Mouse (Mus musculus) heart, postnatal 25 days (tissue): Measurements from ENCODE around the gene Znrf2. TPM values are rescaled to one million over a fixed set of nuclear protein-coding genes. Genes with fewer than 3 reads are reported as not detected.

Experiments used
- DNase-seq: peaks from one replicate; pipeline ENCODE4 v3.0.0; 2022; ENCODE audit warnings: low spot score
- intact Hi-C: fragments of 180-260 bp; cut with DNase I; formaldehyde crosslinking; loops from one replicate; pipeline ENCODE4 v1.15.1; 2025
- total RNA-seq, 2 experiments: library from RNA; stranded (reverse); gene quantifications; 2 replicates each; pipeline ENCODE4 v1.2.3; 2021

The Znrf2 gene
- 10 to 100 TPM; 17.2 to 17.6 TPM for total RNA-seq

GRCm38 (mm10) chr6:54816388-54817065, at the start of gene Znrf2:
Gene Znrf2 (plus strand): TSS chr6:54816916.
- intact Hi-C loops, result loop anchor here (5.0 kb wide), 3 partner anchors 91 to 219 kb away; partner anchors contain the start of genes Fkbp14, Nod1 and Plekha8
- DNase-seq, result peak; percentile 93

- intact Hi-C loops, result no loop called here
- DNase-seq, result no peak
Measured at GRCm38 (mm10) chr6:54767746-54768145, 49.0 kb upstream of the Znrf2 start.

DNA sequence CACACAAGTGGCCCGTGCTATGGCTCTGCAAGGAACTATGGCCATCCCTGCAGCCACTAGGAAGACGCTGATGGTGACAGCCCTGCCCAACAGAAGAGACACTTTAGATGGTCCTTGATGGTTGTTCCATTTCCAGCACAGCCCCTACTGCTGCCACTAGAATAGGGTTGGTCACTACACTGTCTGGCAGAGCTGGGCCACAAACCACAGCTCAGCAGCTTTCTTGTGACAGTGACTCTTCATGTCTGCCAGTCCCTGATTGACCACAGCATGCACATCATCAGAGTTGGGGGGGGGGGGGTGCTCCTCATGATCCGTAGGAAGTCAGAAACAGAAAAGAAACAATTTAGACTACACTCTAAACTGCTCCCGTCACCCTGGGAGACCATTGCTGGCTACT, 46.0 kb upstream of the Znrf2 start:
- no peak for DNase-seq
- intact Hi-C loops, result no loop called here

DNA sequence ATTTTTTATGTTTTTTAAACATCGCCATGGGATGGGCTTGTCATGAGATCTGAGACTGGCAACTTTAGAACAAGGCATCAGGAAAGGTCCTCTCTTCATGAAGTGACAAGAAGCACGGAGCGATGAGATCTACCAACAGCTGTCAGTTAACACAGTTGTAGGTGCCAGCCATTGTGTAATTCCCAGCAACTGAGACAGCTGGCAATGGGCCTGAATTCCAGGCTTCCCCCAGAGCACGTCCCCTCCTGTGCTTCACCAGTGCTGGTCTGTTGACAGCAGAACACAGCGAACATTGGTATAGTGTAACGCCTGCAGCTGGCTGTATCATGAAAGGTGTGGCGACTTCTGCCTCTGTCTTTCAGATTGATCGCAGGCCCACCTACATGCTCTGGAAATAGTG, 45.5 kb upstream of the Znrf2 start:
- intact Hi-C loops, result no loop called here
- DNase-seq, result no peak

DNA sequence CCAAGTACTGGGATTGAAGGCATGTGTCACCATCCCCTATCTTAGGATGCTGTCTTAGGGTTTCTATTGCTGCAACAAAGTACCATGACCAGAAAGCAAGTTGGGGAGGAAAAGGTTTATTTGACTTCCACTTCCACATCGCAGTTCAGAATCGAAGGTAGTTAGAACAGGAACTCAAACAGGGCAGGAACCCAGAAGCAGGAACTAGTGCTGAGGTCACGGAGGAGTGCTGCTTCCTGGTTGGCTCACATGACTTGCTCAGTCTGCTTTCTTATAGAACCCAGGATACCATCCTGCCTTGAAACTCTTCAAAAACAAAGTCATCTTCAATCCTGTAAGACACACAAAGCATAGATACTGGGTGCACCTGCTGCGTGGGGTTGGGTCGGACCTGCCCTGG, 44.6 kb upstream of the Znrf2 start:
- intact Hi-C loops, result no loop called here
- DNase-seq, result no peak

DNA sequence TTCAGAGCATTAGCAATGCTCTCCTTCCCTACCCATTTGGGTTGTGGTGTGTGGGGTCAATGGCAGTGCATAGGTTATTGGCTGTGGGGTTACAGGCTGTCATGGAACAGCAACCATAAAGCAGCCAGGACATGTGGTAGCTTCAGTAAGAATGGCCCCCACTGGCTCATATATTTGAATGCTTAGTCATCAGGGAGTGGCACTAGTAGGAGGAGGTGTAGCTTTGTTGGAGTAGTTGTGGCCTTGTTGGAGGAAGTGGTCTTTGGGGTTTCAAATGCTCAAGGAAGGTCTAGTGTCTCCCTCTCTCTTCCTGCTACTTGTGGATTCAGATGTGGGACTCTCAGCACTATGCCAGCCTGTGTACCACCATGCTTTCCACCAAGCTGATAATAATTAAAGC, 41.0 kb upstream of the Znrf2 start:
- intact Hi-C loops, result no loop called here
- DNase-seq, result no peak

DNA sequence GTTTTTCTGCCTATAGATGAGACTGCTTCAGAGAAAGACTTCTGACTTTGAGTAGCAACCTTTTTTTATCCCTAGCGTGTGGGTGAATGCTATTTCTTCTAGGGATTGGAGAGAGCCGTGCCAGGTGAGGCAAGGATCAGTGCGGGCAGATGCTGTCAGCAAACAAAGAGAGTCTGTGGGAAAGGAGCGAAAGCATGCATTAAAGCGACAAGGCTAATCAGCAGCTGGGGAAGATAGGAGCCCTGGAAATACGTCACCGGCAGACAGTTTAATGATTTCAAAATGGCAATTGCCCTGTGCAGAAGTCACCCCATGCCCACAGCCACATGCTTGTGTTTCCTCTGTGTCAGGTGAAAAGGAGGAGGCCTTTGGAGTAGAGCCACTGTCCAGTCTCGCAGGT, 39.1 kb upstream of the Znrf2 start:
- intact Hi-C loops, result no loop called here
- no peak for DNase-seq

DNA sequence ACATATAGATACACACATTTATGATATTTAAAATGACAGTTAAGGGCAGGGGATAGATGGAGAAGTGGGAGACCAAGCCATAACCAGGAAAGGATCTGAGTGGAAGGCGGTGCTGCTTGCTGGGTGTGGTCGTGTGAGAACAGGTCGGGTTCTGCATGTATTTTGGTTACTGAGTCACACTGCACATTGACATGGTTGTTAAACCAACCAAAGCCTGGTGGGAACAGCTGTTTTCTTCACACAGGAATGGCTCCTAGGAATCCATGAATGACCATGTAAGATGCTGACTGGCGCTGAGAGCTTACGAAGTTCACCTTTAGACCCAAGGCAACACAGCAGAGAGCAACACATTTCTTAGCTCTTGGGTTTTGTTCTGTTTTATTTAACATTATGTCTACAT, 36.7 kb upstream of the Znrf2 start:
- intact Hi-C loops, result no loop called here
- no peak for DNase-seq

DNA sequence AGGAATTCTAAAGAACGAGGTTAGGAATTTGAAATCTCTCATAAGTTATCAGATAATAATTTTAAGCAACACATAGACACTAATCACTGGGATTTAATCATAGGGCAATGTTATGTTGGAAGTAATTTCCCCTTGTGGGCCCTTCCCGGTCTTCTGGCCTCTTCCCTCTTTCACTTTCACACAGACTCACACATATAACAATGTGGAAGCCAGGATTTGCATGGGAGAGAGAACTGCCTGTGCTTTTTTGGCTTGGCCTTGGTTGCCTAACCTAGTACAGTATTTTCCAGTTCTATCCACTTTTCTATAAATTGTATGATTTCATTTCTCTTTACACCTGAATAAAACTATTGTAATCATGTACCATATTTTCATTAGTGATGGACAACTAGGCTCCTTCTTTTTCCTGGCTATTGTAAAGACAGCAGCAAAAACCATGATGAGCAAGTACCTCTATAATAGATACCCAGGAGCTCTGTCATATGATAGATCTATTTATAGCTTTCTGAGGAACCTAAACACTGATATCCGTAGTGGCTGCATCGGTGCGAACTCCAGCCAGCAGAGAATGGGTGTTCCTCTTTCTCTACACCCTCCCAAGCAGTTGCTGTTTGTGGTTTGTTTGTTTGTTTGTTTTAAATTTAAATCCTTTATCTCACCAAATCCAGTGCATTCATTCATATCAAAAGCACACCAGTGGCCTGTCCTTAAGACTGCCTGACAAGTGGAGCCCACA, 36.0 kb upstream of the Znrf2 start:
- intact Hi-C loops, result no loop called here

GRCm38 (mm10) chr6:54781881-54782280, 34.8 kb upstream of the Znrf2 start:
- intact Hi-C loops, result no loop called here
- DNase-seq, result no peak

More for the DNA sequence above, 36.0 kb upstream of the Znrf2 start:
- DNase-seq, result no peak

- intact Hi-C loops, result no loop called here
- no peak for DNase-seq
Measured at GRCm38 (mm10) chr6:54785098-54785730, 31.5 kb upstream of the Znrf2 start.

- intact Hi-C loops, result no loop called here
- DNase-seq, result no peak
Measured at GRCm38 (mm10) chr6:54786766-54787165, 29.9 kb upstream of the Znrf2 start.

GRCm38 (mm10) chr6:54788493-54788892, 28.2 kb upstream of the Znrf2 start:
- DNase-seq, result no peak
- intact Hi-C loops, result no loop called here

DNA sequence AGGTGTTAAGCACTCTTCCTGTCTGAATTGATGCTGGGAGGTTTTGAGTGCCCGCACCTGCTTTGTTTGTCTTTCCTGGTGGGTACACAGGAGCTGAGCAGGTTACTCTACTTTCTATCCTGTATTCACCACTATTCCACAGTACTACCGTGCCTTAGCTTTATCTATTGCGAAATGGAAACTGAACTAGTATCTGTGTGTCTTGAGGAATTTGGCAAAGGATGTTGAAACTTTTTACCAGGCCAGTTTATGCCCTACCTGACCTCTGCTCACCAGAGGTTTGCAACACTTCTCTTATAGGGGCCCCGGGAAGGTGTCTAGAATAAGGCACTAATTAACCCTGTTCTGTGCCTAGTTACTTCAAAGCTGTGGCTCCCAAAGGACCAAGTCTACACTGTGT, 27.6 kb upstream of the Znrf2 start:
- no peak for DNase-seq
- intact Hi-C loops, result no loop called here

GRCm38 (mm10) chr6:54790071-54790470, 26.6 kb upstream of the Znrf2 start:
- DNase-seq, result no peak
- intact Hi-C loops, result no loop called here

DNA sequence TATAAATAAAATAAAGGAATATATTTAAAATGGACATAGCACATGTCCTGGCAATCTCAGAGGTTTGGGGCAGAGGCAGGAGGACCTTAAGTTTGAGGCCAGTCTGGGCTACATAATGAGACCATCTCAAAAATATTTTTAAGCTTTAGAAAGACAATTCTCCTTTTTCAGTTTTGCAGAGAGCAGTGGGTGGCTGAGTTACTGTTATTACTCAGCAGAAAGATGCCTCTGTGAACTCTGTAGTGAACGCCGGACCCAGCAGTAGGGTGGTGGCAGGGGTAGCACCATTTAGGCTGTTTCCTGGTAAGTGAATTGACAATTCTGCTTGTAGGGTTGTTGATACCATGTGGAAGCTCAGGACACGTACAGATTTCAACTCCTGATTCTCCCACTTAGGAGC, 22.9 kb upstream of the Znrf2 start:
- intact Hi-C loops, result no loop called here
- DNase-seq, result no peak

- intact Hi-C loops, result no loop called here
- no peak for DNase-seq
Measured at GRCm38 (mm10) chr6:54794372-54794771, 22.3 kb upstream of the Znrf2 start.

DNA sequence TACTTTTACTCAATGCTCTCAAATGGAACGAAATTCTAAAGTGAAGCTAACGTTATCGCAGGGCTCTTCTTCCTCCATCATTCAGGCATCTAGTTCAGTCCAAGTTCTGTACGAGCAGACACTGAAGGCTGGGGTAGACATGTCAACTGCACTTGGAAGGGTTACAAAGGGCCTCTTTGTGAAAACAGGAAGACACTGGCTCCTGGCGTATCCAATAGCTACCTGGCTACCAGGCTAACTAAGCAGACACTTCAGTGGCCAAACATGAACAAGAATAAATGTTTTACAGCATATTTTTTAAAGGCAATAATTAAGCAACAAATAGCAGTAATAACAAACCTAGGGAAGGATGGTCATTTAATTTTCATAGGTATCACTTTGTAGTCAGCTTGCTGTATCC, 21.7 kb upstream of the Znrf2 start:
- no peak for DNase-seq
- intact Hi-C loops, result no loop called here

DNA sequence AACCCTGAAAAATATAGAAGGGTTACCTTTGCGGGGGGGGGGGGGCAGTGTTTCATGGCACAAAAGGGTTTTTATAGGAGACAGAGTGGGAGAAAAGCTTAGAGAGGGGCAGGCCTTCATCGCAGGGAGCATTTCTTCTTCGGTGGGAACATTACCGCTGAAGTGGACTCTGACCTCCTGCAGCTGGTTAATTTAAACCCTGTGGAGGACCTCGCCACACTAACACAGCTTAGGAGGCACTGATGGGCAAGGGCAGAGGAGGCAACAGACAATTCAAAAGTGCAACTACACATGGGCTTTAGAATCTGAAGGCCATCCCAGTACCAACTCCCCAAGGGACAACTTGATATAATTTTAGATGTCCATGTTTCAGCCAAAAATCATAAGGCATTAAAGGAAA, 20.7 kb upstream of the Znrf2 start:
- no peak for DNase-seq
- intact Hi-C loops, result no loop called here

- intact Hi-C loops, result no loop called here
- no peak for DNase-seq
Measured at GRCm38 (mm10) chr6:54802348-54802747, 14.4 kb upstream of the Znrf2 start.
